Mouse (Mus musculus) myocyte (in vitro differentiated cells): ENCODE results near the gene Msi1. TPM values are rescaled to one million over a fixed set of nuclear protein-coding genes. Genes with fewer than 3 reads are reported as not detected.

ENCODE experiments used
- H3K27me3 ChIP-seq: one replicate; pipeline ENCODE4 v1.6.1; 2011; ENCODE audit not compliant: control insufficient read depth, insufficient read depth, insufficient read length
- H3K36me3 ChIP-seq: one replicate; pipeline ENCODE4 v1.6.1; 2011; ENCODE audit not compliant: control insufficient read depth, insufficient read depth
- H3K4me2 ChIP-seq: one replicate; pipeline ENCODE4 v1.6.1; 2011; ENCODE audit warnings: low read depth, control low read depth
- H3K4me3 ChIP-seq: one replicate; pipeline ENCODE4 v1.5.1; 2011; ENCODE audit warnings: mild to moderate bottlenecking, control low read depth, moderate library complexity
- H3K79me2 ChIP-seq: one replicate; pipeline ENCODE4 v1.6.1; 2011; ENCODE audit not compliant: control insufficient read depth, insufficient read depth
- H3ac ChIP-seq: one replicate; pipeline ENCODE4 v1.6.1; 2011; ENCODE audit not compliant: control insufficient read depth, insufficient read length
- CEBPB ChIP-seq: IDR thresholded peaks from 2 replicates; pipeline ENCODE4 v1.6.1; 2011; ENCODE audit warnings: mild to moderate bottlenecking, moderate library complexity; ENCODE audit not compliant: poor library complexity, insufficient read depth, severe bottlenecking
- E2F4 ChIP-seq: IDR thresholded peaks from one replicate; pipeline ENCODE4 v1.6.1; 2011; ENCODE audit warnings: mild to moderate bottlenecking, control low read depth, moderate library complexity; ENCODE audit not compliant: insufficient read depth
- MAX ChIP-seq: IDR thresholded peaks from one replicate; pipeline ENCODE4 v1.6.1; 2011; ENCODE audit warnings: low read depth, mild to moderate bottlenecking, control low read depth
- MYOD1 ChIP-seq, 3 experiments: IDR thresholded peaks; one replicate each; pipeline ENCODE4 v1.6.1; 2011; ENCODE audit warnings: control low read depth in 2 of 3, low read depth in 2 of 3, mild to moderate bottlenecking in 2 of 3, moderate library complexity in 1 of 3; ENCODE audit not compliant: insufficient read length in 2 of 3, control insufficient read depth in 1 of 3
- MYOG ChIP-seq, 3 experiments: IDR thresholded peaks; one replicate each; pipeline ENCODE4 v1.6.1; 2011; ENCODE audit warnings: control low read depth in 2 of 3, low read depth in 2 of 3, mild to moderate bottlenecking in 2 of 3; ENCODE audit not compliant: insufficient read length in 2 of 3, control insufficient read depth in 1 of 3, insufficient read depth in 1 of 3
- POLR2A ChIP-seq: IDR thresholded peaks from one replicate; pipeline ENCODE4 v1.6.1; 2011; ENCODE audit warnings: low read depth, mild to moderate bottlenecking, control low read depth, moderate library complexity; ENCODE audit not compliant: insufficient read length
- POLR2AphosphoS2 ChIP-seq: IDR thresholded peaks from one replicate; pipeline ENCODE4 v1.6.1; 2011; ENCODE audit warnings: low read depth, control low read depth; ENCODE audit not compliant: insufficient read length
- REST ChIP-seq: IDR thresholded peaks from one replicate; pipeline ENCODE4 v1.6.1; 2011; ENCODE audit warnings: mild to moderate bottlenecking, control low read depth, moderate library complexity; ENCODE audit not compliant: insufficient read depth, insufficient read length
- SRF ChIP-seq: IDR thresholded peaks from one replicate; pipeline ENCODE4 v1.6.1; 2011; ENCODE audit warnings: low read depth; ENCODE audit not compliant: control insufficient read depth, insufficient read length
- TCF12 ChIP-seq: IDR thresholded peaks from one replicate; pipeline ENCODE4 v1.6.1; 2011; ENCODE audit warnings: mild to moderate bottlenecking, control low read depth; ENCODE audit not compliant: poor library complexity, insufficient read depth, severe bottlenecking
- TCF3 ChIP-seq: IDR thresholded peaks from one replicate; pipeline ENCODE4 v1.6.1; 2011; ENCODE audit warnings: low read depth, control low read depth; ENCODE audit not compliant: insufficient read length
- USF1 ChIP-seq: IDR thresholded peaks from one replicate; pipeline ENCODE4 v1.6.1; 2011; ENCODE audit warnings: low read depth, mild to moderate bottlenecking, control low read depth, moderate library complexity
- polyA plus RNA-seq: library from polyadenylated mRNA; unstranded; fragments of >200 nt; fragmentation: generic; extraction: Trizol; gene quantifications from one replicate; pipeline ENCODE4 v1.2.1, GENCODE M21; 2012; ENCODE audit warnings: missing spikeins

Gene Msi1
- polyA plus RNA-seq, 1 experiment = 0.31 TPM

DNA sequence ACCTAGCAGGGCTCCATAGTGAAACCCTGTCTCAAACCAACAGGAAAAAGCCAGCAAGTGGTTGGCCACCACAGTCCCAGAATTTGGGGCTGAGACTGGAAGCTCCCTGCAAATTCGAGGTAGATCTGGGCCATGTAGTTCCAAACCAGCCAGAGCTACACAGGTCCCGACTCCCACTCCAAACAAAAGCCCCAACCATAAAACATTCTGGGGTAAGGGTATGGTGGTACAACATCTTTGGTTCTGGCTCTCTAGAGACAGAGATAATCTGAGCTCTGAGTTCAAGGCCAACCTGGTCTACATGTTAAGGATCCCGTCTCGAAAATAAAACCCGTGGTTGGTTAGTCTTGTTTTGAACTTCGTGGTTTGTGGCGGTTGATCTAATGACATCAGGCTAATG is 26.4 kb downstream of the Msi1 start:
- H3K4me3 ChIP-seq = no peak overlapping the region
- no peak for TF ChIP-seq MAX
- no peak for TF ChIP-seq USF1
- no peak for TF ChIP-seq SRF
- TF ChIP-seq POLR2AphosphoS2 = no peak
- no peak for TF ChIP-seq E2F4
- TF ChIP-seq POLR2A = no peak
- TF ChIP-seq MYOG (IDR thresholded peaks at IDR 0.05; ENCODE audit: control insufficient read depth in 1 of 3, insufficient read depth in 1 of 3, insufficient read length in 2 of 3, low read depth in 2 of 3) = no peak
- TF ChIP-seq TCF3 = no peak
- no peak for TF ChIP-seq CEBPB
- TF ChIP-seq MYOD1 (IDR thresholded peaks at IDR 0.05; ENCODE audit: control insufficient read depth in 1 of 3, insufficient read length in 2 of 3, low read depth in 2 of 3) = no peak
- no peak for TF ChIP-seq TCF12
- TF ChIP-seq REST = no peak
- no peak overlapping the region for H3K4me2 ChIP-seq
- no peak overlapping the region for H3ac ChIP-seq
- H3K79me2 ChIP-seq = no peaks in the 10 kb centered on the region
- no peaks in the 10 kb centered on the region for H3K36me3 ChIP-seq
- peaks cover 15% of the 10 kb centered on the region for H3K27me3 ChIP-seq

GRCm38 (mm10) chr5:115458918-115459317 is 29.5 kb downstream of the Msi1 start:
- H3K79me2 ChIP-seq = no peaks in the 10 kb centered on the region
- no peak overlapping the region for H3K4me3 ChIP-seq
- no peak for TF ChIP-seq USF1
- TF ChIP-seq E2F4 = no peak
- no peak for TF ChIP-seq REST
- no peak for TF ChIP-seq TCF3
- no peak for TF ChIP-seq POLR2A
- TF ChIP-seq TCF12 = no peak
- no peak for TF ChIP-seq MAX
- TF ChIP-seq CEBPB = no peak
- no peak for TF ChIP-seq MYOG (IDR thresholded peaks at IDR 0.05; ENCODE audit: control insufficient read depth in 1 of 3, insufficient read depth in 1 of 3, insufficient read length in 2 of 3, low read depth in 2 of 3)
- TF ChIP-seq POLR2AphosphoS2 = no peak
- TF ChIP-seq MYOD1 (IDR thresholded peaks at IDR 0.05; ENCODE audit: control insufficient read depth in 1 of 3, insufficient read length in 2 of 3, low read depth in 2 of 3) = no peak
- no peak for TF ChIP-seq SRF
- no peak overlapping the region for H3K4me2 ChIP-seq
- H3K36me3 ChIP-seq = no peaks in the 10 kb centered on the region
- H3ac ChIP-seq = no peak overlapping the region
- H3K27me3 ChIP-seq = peaks cover 15% of the 10 kb centered on the region

- H3K4me3 ChIP-seq = no peak overlapping the region
These were observed 35.2 kb downstream of the Msi1 start for GRCm38 (mm10) chr5:115464408-115465115.

GRCm38 (mm10) chr5:115465642-115466420 is 36.4 kb downstream of the Msi1 start, which contains the start of gene Pla2g1b:
Gene Pla2g1b (plus strand): TSS chr5:115466262.
- H3K27me3 ChIP-seq = no peaks in the 10 kb centered on the region
- TF ChIP-seq REST = no peak
- TF ChIP-seq TCF3 = no peak
- no peak for TF ChIP-seq MAX
- no peak for TF ChIP-seq POLR2AphosphoS2
- TF ChIP-seq TCF12 = no peak
- TF ChIP-seq SRF = no peak
- TF ChIP-seq POLR2A = no peak
- no peak for TF ChIP-seq MYOG (IDR thresholded peaks at IDR 0.05; ENCODE audit: control insufficient read depth in 1 of 3, insufficient read depth in 1 of 3, insufficient read length in 2 of 3, low read depth in 2 of 3)
- no peak for TF ChIP-seq MYOD1 (IDR thresholded peaks at IDR 0.05; ENCODE audit: control insufficient read depth in 1 of 3, insufficient read length in 2 of 3, low read depth in 2 of 3)
- no peak for TF ChIP-seq CEBPB
- no peak for TF ChIP-seq E2F4
- TF ChIP-seq USF1 = no peak
- H3K79me2 ChIP-seq = no peaks in the 10 kb centered on the region

More at GRCm38 (mm10) chr5:115464408-115465115, 35.2 kb downstream of the Msi1 start:
- no peak overlapping the region for H3K4me2 ChIP-seq
- no peaks in the 10 kb centered on the region for H3K36me3 ChIP-seq
- H3K27me3 ChIP-seq = peaks cover 8% of the 10 kb centered on the region
- H3ac ChIP-seq = no peak overlapping the region
- TF ChIP-seq MAX = no peak
- TF ChIP-seq TCF12 = no peak
- no peak for TF ChIP-seq CEBPB
- no peak for TF ChIP-seq POLR2AphosphoS2
- TF ChIP-seq TCF3 = no peak
- no peak for TF ChIP-seq MYOG (IDR thresholded peaks at IDR 0.05; ENCODE audit: control insufficient read depth in 1 of 3, insufficient read depth in 1 of 3, insufficient read length in 2 of 3, low read depth in 2 of 3)
- no peak for TF ChIP-seq POLR2A
- no peak for TF ChIP-seq USF1
- no peak for TF ChIP-seq MYOD1 (IDR thresholded peaks at IDR 0.05; ENCODE audit: control insufficient read depth in 1 of 3, insufficient read length in 2 of 3, low read depth in 2 of 3)
- TF ChIP-seq SRF = no peak
- no peak for TF ChIP-seq REST
- no peak for TF ChIP-seq E2F4
- H3K79me2 ChIP-seq = no peaks in the 10 kb centered on the region

More at GRCm38 (mm10) chr5:115465642-115466420, 36.4 kb downstream of the Msi1 start, which contains the start of gene Pla2g1b:
- H3K4me3 ChIP-seq = no peak within 1 kb of the TSS
- H3K36me3 ChIP-seq = no peaks in the 10 kb centered on the region
- no peak within 1 kb of the TSS for H3K4me2 ChIP-seq
- H3ac ChIP-seq = no peak within 1 kb of the TSS
